Mouse (Mus musculus) neural tube, embryonic 11.5 days (tissue): ENCODE results near the gene Itgb5. TPM values are rescaled to one million over a fixed set of nuclear protein-coding genes. Genes with fewer than 3 reads are reported as not detected.

Experiments used
- ATAC-seq: fragments of 200-750 bp; cut with Nextera tagmentation; 2 replicates; pipeline ENCODE4 v1.8.0; 2017; ENCODE audit warnings: moderate number of reproducible peaks, mild to moderate bottlenecking, moderate TSS enrichment, moderate library complexity; ENCODE audit not compliant: insufficient read depth, low FRiP score, low TSS enrichment
- DNase-seq: peaks from one replicate; pipeline ENCODE4 v3.0.0-alpha.2; 2015; ENCODE audit warnings: low spot score
- H3K27ac ChIP-seq: fragments of 300-500 bp; sonication (generic); 2 replicates; pipeline ENCODE4 v1.5.1; 2014; ENCODE audit warnings: low read depth, mild to moderate bottlenecking, low read length
- H3K27me3 ChIP-seq: fragments of 300-500 bp; sonication (generic); 2 replicates; pipeline ENCODE4 v1.6.1; 2014; ENCODE audit warnings: mild to moderate bottlenecking, low read length, mixed read lengths; ENCODE audit not compliant: control insufficient read depth, insufficient read depth
- H3K36me3 ChIP-seq: fragments of 300-500 bp; sonication (generic); 2 replicates; pipeline ENCODE4 v1.6.1; 2014; ENCODE audit warnings: mild to moderate bottlenecking, low read length, moderate library complexity, mixed read lengths; ENCODE audit not compliant: control insufficient read depth, insufficient read depth
- H3K4me1 ChIP-seq: fragments of 300-500 bp; sonication (generic); 2 replicates; pipeline ENCODE4 v1.6.1; 2014; ENCODE audit warnings: low read length, mixed read lengths; ENCODE audit not compliant: control insufficient read depth, insufficient read depth
- H3K4me2 ChIP-seq: fragments of 300-500 bp; sonication (generic); 2 replicates; pipeline ENCODE4 v1.6.1; 2014; ENCODE audit warnings: low read depth, mild to moderate bottlenecking, moderate library complexity
- H3K4me3 ChIP-seq: fragments of 300-500 bp; sonication (generic); 2 replicates; pipeline ENCODE4 v1.5.1; 2014; ENCODE audit warnings: low read depth, low read length
- H3K9ac ChIP-seq: fragments of 300-500 bp; sonication (generic); 2 replicates; pipeline ENCODE4 v1.6.1; 2014; ENCODE audit warnings: mild to moderate bottlenecking, low read length
- H3K9me3 ChIP-seq: fragments of 300-500 bp; sonication (generic); 2 replicates; pipeline ENCODE4 v1.6.1; 2016; ENCODE audit warnings: low read length; ENCODE audit not compliant: control insufficient read depth
- WGBS: fragments of 180-500 bp; shearing (Covaris S2); extraction: QIAGEN DNeasy Blood & Tissue Kit; methylation state at CpG from one replicate; pipeline ENCODE4 v1.1.7; 2014; 5-methylcytosine and 5-hydroxymethylcytosine counted together
- polyA plus RNA-seq: library from polyadenylated mRNA; unstranded; fragments of >200 nt; fragmentation: Nextera tagmentation; extraction: Ambion mirVana; gene quantifications from 2 replicates; pipeline ENCODE4 v1.2.1, GENCODE M21; 2014

Gene Itgb5
- polyA plus RNA-seq, 1 experiment from 2014 or later: 32.4 TPM

DNA sequence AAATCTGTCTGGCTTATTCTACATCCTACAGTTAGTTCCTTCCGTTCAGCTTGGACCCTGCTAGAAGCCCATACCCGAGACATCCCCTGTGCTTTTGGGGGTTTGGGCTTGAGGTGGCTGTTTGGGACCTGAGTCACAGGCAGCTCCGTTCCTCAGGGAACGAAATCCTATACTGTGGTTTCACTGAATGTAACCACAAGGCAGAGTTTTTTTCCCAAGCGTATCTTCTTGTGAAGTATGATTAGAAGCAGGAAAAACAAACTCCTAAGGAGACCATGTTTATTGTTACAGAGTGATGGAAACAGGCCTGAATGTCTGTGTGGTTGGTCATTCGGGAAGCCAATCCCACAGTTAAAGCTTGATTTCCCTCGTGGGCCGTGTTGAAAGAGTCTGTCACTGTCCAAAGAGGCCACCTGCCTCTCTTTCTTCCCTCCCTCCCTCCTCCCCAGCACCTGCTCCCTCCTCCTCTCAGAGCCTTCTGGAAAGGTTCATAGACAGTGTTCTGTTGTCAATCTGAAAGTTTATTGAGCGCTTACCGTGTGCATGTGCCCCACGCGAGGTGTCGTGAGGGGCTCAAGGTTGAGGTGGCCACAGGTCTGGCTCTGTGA, 59.6 kb downstream of the Itgb5 start:
- H3K36me3 ChIP-seq: no peaks in the 10 kb centered on the region
- no peak overlapping the region for H3K27ac ChIP-seq
- no peaks in the 10 kb centered on the region for H3K27me3 ChIP-seq
- ATAC-seq: no peak
- DNase-seq: no peak
- no peaks in the 10 kb centered on the region; the same call in 1 of the 2 replicates for H3K4me1 ChIP-seq
- no peak overlapping the region for H3K4me2 ChIP-seq
- WGBS: 77% methylated on average over 13 of the region's 13 CpGs
- no peaks in the 10 kb centered on the region for H3K9me3 ChIP-seq
- no peak overlapping the region for H3K4me3 ChIP-seq
- no peak overlapping the region for H3K9ac ChIP-seq

GRCm38 (mm10) chr16:33891099-33891498, 61.6 kb downstream of the Itgb5 start:
- no peak overlapping the region for H3K27ac ChIP-seq
- ATAC-seq (no peak), DNase-seq (peak; percentile 42)
- no peaks in the 10 kb centered on the region for H3K9me3 ChIP-seq
- H3K4me3 ChIP-seq: no peak overlapping the region
- H3K36me3 ChIP-seq: no peaks in the 10 kb centered on the region
- WGBS: 60% methylated on average over 8 of the region's 8 CpGs
- H3K4me2 ChIP-seq: no peak overlapping the region
- H3K4me1 ChIP-seq: no peaks in the 10 kb centered on the region; the same call in 1 of the 2 replicates
- no peaks in the 10 kb centered on the region for H3K27me3 ChIP-seq
- no peak overlapping the region for H3K9ac ChIP-seq

DNA sequence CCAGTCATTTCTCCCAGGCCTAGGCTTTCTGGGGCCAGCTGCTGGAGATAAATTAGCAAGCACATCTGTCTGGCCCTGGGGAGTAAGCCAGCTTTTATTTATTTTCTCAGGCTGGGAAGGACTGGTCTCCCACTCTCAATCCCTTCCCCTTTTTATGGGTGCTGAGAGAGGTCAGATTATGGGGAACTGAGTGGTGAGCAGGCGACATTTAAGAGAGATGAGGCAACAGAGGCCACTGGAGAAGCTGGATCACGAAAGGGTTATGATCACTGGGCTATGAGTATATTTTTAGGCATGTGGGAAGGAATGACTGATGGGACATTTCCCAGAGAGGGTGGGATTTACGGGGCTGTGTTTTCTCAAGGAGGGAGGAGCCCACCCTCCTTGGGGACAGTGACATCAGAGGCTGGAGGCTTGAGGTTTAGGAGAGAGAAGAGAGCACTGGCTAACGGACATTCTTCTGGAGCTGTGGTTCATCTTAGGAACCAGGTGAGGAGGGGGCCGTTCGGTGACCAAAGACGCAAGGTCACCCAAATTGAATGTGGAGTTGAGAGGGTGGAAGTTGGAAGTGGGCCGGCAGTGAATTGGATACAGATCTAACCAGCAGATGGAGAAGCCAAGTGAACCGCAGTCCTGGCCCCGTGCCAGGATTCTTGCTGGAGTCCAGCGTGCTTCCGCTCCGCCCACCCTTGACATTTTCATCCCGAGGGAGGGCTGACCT, 62.3 kb downstream of the Itgb5 start:
- 52% methylated on average over 14 of the region's 14 CpGs for WGBS

DNA sequence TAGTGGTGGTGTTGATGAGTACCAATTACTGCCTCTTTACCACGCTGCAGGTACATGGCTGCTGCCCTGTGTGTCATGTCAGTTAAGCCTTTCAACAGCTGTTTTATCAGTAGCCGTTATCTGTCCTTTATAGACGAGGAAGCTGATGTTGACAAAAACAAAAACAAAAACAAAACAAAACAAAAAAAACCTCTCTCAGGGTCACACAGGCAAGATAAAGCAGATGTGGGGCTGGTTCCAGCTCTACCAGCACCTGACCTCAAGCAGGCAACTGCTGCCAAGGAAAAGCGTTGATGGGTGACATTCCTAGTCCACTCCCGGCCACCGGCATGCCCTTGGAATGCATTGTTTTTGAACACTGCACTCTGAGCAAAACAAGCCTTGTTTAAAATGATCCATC, 63.1 kb downstream of the Itgb5 start:
- 74% methylated on average over 6 of the region's 6 CpGs for WGBS
- H3K4me1 ChIP-seq: no peaks in the 10 kb centered on the region; the same call in 1 of the 2 replicates
- H3K9ac ChIP-seq: no peak overlapping the region

More for the DNA sequence above, 62.3 kb downstream of the Itgb5 start:
- no peak for ATAC-seq
- Histone ChIP-seq H3K36me3 (no peaks in the 10 kb centered on the region), H3K9me3 (no peaks in the 10 kb centered on the region), H3K9ac (no peak overlapping the region), H3K27me3 (no peaks in the 10 kb centered on the region), H3K4me1 (no peaks in the 10 kb centered on the region; the same call in 1 of the 2 replicates), H3K4me2 (no peak overlapping the region), H3K4me3 (no peak overlapping the region), H3K27ac (no peak overlapping the region)
- DNase-seq: peak; percentile 71

DNA sequence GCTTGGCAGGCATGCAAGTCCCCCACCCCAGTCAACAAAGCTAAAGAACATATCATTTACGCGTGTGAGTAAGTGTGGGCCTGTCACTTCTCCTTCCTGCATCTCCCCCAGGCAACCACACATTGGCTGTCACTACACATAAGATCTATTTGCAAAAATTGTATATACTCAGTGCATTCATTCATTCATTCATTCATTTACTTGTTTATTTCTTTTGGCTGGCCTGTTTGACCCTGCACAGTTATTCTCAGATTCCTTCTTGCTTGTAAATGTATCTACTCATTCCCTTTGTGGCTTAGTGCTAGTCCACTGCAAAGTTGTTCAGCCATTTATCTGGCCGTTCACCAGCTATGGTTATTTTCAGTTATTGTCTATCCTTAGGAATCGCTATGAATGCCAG, 64.3 kb downstream of the Itgb5 start:
- Histone ChIP-seq H3K9ac (no peak overlapping the region), H3K36me3 (no peaks in the 10 kb centered on the region), H3K27ac (no peak overlapping the region), H3K27me3 (no peaks in the 10 kb centered on the region), H3K4me3 (no peak overlapping the region), H3K4me2 (no peak overlapping the region), H3K9me3 (no peaks in the 10 kb centered on the region), H3K4me1 (no peaks in the 10 kb centered on the region; the same call in 1 of the 2 replicates)
- DNase-seq: no peak
- 97% methylated on average over 4 of the region's 4 CpGs for WGBS
- ATAC-seq: no peak

More for the DNA sequence above, 63.1 kb downstream of the Itgb5 start:
- H3K4me3 ChIP-seq: no peak overlapping the region
- no peaks in the 10 kb centered on the region for H3K27me3 ChIP-seq
- DNase-seq: no peak
- H3K4me2 ChIP-seq: no peak overlapping the region
- ATAC-seq: no peak
- H3K9me3 ChIP-seq: no peaks in the 10 kb centered on the region
- no peaks in the 10 kb centered on the region for H3K36me3 ChIP-seq
- H3K27ac ChIP-seq: no peak overlapping the region

- DNase-seq (no peak), ATAC-seq (no peak)
- H3K27me3 ChIP-seq: no peaks in the 10 kb centered on the region
- no peaks in the 10 kb centered on the region for H3K36me3 ChIP-seq
- 78% methylated on average over 1 of the region's 1 CpGs for WGBS
- H3K4me3 ChIP-seq: no peak overlapping the region
- no peaks in the 10 kb centered on the region for H3K9me3 ChIP-seq
- no peak overlapping the region for H3K9ac ChIP-seq
- H3K4me1 ChIP-seq: no peaks in the 10 kb centered on the region; the same call in 1 of the 2 replicates
- H3K27ac ChIP-seq: no peak overlapping the region
- H3K4me2 ChIP-seq: no peak overlapping the region
Measured at GRCm38 (mm10) chr16:33894449-33894848, 65.0 kb downstream of the Itgb5 start.

DNA sequence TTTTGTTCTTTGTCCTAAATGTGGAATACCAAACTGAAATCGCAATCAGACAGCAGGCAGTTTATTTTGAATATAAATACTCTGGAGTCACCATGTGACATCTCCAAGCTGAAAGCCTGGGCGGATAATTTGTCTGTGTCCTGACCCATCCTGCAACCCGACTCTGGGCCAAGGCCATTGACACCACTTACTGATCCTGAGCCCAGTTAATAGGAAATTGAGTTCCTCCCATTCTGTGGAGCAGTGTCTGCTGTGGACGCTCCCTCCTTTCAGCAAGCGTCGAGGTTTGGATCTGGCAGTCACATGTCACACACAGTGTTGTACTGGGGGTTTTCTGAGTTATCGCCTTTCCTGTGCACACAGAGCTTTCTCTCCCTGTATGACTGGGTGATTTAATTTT, 66.2 kb downstream of the Itgb5 start:
- Histone ChIP-seq H3K36me3 (no peaks in the 10 kb centered on the region), H3K9me3 (no peaks in the 10 kb centered on the region), H3K27me3 (no peaks in the 10 kb centered on the region), H3K9ac (no peak overlapping the region), H3K4me3 (no peak overlapping the region), H3K27ac (no peak overlapping the region), H3K4me2 (no peak overlapping the region), H3K4me1 (no peaks in the 10 kb centered on the region; the same call in 1 of the 2 replicates)
- DNase-seq (no peak), ATAC-seq (no peak)
- 68% methylated on average over 7 of the region's 7 CpGs for WGBS

DNA sequence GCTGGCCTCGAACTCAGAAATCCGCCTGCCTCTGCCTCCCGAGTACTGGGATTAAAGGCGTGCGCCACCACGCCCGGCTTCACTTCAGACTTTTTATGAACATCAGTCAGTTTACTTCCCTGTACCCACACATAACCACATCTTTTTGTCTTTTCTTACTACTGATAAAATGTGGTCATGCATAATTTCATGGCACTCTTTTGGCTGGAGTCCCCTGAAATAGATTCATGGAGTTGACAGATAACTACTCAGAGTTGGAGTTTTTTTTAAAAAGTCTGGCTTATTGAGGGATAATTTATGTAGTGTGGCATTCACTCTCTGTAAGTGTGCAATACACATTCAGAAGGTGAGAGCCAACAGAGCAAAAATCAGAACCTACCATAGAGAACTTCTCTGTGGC, 67.3 kb downstream of the Itgb5 start:
- Histone ChIP-seq H3K9me3 (no peaks in the 10 kb centered on the region), H3K27ac (no peak overlapping the region), H3K4me1 (no peaks in the 10 kb centered on the region; the same call in 1 of the 2 replicates), H3K36me3 (no peaks in the 10 kb centered on the region), H3K4me3 (no peak overlapping the region), H3K4me2 (no peak overlapping the region), H3K9ac (no peak overlapping the region), H3K27me3 (no peaks in the 10 kb centered on the region)
- ATAC-seq: no peak
- no peak for DNase-seq
- 94% methylated on average over 7 of the region's 7 CpGs for WGBS
